Mouse (Mus musculus) embryo, embryonic 10 days (tissue): Measurements from ENCODE around the gene Ly6g6d.

Experiments used
- DNase-seq: peaks from one replicate; pipeline ENCODE4 v3.0.0-alpha.2; 2015; ENCODE audit warnings: low spot score

The Ly6g6d gene

GRCm38 (mm10) chr17:35097164-35097655 is 19.3 kb upstream of the Ly6g6d start:
- no peak for DNase-seq

- DNase-seq, result no peak
Measured at GRCm38 (mm10) chr17:35096597-35096996, 18.7 kb upstream of the Ly6g6d start.

GRCm38 (mm10) chr17:35094475-35095365 is 16.9 kb upstream of the Ly6g6d start:
- no peak for DNase-seq

GRCm38 (mm10) chr17:35092403-35093198 is 14.7 kb upstream of the Ly6g6d start:
- DNase-seq, result no peak

GRCm38 (mm10) chr17:35090166-35090932 is 12.5 kb upstream of the Ly6g6d start:
- no peak for DNase-seq

GRCm38 (mm10) chr17:35088825-35089644 is 11.2 kb upstream of the Ly6g6d start, which contains the start of gene Abhd16a:
Gene Abhd16a, plus strand, starts transcription at chr17:35089263.
- DNase-seq, result peak; percentile 98

- no peak for DNase-seq
Measured at GRCm38 (mm10) chr17:35088151-35088550, 10.3 kb upstream of the Ly6g6d start.

- no peak for DNase-seq
Measured at GRCm38 (mm10) chr17:35085208-35085865, 7.5 kb upstream of the Ly6g6d start, which contains the start of gene Ly6g6f. Gene Ly6g6f, minus strand, starts transcription at chr17:35085610.

GRCm38 (mm10) chr17:35083929-35084497 is 6.1 kb upstream of the Ly6g6d start:
- DNase-seq, result no peak

GRCm38 (mm10) chr17:35082841-35083576 is 5.1 kb upstream of the Ly6g6d start:
- no peak for DNase-seq

GRCm38 (mm10) chr17:35080710-35081109 is 2.8 kb upstream of the Ly6g6d start:
- DNase-seq, result no peak

GRCm38 (mm10) chr17:35080248-35080647 is 2.4 kb upstream of the Ly6g6d start:
- DNase-seq, result no peak

GRCm38 (mm10) chr17:35079778-35080177 is 1.9 kb upstream of the Ly6g6d start:
- DNase-seq, result no peak

GRCm38 (mm10) chr17:35077285-35077684 is 580 bp downstream of the Ly6g6d start:
- DNase-seq, result no peak

- peak; percentile 35 for DNase-seq
Measured at GRCm38 (mm10) chr17:35076507-35077176, 1.2 kb downstream of the Ly6g6d start, which contains the start of gene Ly6g6e. Gene Ly6g6e, plus strand, starts transcription at chr17:35076902.

GRCm38 (mm10) chr17:35074097-35074496 is 3.8 kb downstream of the Ly6g6d start:
- no peak for DNase-seq

GRCm38 (mm10) chr17:35071454-35071853 is 6.4 kb downstream of the Ly6g6d start:
- no peak for DNase-seq

- no peak for DNase-seq
Measured at GRCm38 (mm10) chr17:35070556-35071229, 7.2 kb downstream of the Ly6g6d start.
